Mouse (Mus musculus) A20 (cell line): ENCODE results near the gene Lrch4.
"Not testable (repeated sequence)": the region's sequence is repeated elsewhere in the genome, so short reads cannot be mapped to it uniquely, and the experiment has no call there.

Source experiments
- DNase-seq: peaks from one replicate; pipeline ENCODE4 v3.0.0-alpha.2; 2011; ENCODE audit warnings: low read depth, low spot score

Gene Lrch4

DNA sequence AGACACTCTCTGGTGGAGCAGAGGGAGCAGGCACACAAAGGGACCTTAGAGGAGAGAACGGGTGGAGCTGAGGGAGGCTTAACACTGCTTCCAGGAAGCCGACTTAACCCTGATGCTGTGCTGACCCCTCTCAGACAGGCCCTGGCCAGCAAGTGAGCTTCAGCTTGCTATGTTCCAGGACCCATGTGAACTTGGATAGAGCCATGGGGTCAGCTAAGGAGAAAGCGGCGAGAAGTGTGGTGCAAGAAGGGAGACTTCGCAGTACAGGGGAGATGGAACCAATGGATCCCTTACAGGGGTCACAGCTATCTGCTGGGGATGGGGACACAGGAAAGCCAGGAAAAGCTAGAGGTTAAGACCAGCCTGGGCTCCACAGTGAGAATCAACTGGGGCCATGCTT is 15.8 kb upstream of the Lrch4 start:
- no peak for DNase-seq

DNA sequence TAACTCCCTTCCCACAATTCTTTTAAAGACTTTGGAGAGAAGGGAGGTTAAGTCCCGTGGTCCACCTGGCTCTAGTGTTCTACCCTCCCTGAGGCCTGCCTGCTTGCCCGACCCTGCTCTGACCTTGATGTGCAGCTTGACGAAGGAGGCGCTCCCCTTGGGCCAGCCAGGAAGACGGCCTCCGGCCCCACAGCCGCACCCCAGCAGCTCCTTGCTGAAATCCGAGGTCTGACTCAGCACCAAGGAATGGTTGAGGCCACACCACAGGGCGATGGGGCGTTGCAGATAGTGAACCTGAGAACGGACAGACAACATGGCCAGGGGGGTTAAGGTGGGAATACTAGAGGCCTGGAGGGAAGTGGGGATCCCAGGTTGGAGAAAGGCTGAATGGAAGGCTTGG is 15.4 kb upstream of the Lrch4 start, which contains the start of gene Pcolce:
Gene Pcolce (minus strand): TSS at position 235 of the 400 bp plus-strand sequence.
- DNase-seq: no peak

DNA sequence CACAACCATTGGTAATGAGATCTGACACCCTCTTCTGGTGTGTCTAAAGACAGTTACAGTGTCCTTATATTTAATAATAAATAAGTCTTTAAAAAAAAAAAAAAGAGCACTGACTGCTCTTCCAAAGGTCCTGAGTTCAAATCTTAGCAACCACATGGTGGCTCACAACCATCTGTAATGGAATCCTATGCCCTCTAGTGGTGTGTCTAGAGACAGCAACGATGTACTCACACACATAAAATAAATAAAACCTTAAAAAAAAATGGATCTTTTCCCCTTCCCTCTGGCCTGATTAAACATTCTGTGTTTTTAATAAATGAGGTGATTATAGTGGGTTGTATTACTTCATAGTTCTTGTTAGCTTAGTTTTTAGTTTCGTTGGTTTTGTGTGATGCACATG is 14.0 kb upstream of the Lrch4 start:
- DNase-seq: not testable (repeated sequence)

DNA sequence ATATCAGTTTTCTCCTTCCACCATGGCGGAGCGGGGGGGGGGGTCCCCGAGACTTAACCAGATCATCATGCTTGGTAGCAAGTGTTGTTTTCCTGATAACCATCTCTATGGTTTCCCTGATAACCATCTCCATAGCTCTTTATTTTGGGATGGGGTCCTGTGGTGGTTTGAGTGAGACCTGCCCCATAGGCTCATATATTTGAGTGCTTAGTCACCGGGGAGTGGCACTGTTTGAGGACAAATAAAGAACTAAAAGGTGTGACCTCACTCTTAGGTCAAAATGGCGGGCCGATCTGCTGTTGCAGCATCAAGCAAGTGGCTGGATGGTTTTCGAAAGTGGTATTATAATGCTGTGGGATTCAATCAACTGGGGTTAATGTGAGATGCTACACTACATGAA is 13.6 kb upstream of the Lrch4 start:
- DNase-seq: no peak

DNA sequence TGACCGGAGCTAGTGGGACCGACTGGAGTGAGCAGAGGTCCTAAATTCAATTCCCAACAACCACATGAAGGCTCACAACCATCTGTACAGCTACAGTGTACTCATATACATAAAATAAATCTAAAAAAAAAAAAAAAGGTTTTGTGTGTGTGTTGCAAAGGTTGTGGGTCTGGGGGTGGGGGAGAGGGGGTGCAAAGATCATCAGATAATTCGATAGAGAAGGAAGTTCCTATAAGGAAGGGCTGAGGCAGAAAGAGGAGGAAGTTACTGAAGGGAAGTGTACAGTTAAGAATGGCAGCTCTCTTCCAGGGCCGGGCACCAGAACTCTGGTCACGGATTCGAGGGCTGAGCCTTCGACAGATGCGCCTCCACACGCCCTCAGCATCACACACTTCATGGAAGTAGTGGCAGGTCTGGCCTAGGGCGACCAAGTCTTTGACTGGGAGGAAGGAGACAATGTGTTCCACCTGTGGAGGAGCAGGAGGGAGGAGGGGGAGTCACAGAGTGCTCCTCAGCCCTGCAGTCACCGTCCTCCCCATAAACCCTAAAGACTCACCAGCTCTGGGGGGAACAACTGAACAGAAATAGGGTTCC is 4.9 kb upstream of the Lrch4 start:
- no peak for DNase-seq

DNA sequence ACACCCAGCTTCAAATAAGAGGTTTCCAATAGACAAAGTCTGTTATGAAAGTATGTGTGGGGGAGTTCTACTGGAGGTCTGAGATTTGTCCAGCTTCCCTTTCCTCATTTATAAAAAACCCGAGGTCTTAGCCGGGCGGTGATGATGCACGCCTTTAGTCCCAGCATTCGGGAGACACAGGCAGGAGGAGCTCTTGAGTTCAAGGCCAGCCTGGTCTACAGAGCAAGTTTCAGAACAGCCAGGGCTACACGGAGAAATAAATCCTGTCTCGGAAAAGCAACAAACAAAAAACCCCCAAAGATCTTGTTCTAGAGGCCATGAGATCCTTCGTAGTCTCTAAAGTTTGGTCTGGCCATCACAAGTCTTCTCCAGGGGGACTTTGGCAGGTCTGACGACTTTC is 930 bp upstream of the Lrch4 start:
- DNase-seq: no peak

DNA sequence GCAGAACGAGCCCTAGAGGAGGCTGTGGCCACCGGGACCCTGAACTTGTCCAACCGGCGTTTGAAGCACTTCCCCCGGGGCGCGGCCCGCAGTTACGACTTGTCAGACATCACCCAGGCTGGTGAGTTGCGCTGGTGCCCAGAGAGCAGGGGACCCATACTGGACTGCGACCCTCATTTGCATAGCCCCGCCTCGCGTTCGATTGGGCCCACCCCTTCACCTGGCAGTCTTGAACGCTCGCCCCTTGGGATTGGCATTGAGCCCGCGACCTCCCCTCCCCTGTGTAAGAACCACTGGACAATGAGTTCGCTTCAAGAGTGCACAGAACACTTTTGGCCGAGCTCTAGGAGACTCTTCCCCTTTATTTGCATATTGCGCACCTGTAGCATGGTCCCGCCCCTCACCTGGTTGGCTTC is 393 bp downstream of the Lrch4 start:
- peak; percentile 92 for DNase-seq

DNA sequence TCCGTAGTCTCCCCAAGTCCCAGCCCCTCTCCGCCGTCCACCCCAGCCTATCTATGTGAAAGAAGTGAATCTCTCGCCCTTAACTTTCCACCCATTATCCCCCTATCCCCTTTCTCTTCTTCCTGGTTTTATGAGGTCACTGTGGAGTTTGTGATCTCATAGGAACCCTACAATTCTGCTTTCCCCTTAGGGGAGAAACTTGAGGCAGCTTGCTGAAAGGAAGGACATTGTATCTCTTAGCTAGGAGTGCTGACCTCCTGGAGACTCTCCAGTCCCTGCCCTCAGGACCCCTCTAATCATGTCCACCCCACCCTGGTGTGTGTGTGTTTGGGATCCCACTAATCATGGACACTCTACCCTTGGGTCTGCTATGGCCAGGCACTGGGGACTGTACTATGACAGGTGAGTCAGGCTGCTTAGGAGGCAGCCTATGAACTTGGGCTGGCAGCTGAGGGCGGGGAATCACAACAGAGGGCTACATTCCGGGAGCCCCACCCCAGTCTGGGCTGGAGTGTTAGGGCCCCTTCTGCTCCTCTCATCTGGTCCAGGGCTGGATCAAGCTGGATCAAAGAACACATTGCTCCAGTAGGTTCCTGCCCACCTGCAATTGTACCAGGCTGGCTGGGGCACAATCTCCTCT is 1.1 kb downstream of the Lrch4 start:
- DNase-seq: peak; percentile 73

DNA sequence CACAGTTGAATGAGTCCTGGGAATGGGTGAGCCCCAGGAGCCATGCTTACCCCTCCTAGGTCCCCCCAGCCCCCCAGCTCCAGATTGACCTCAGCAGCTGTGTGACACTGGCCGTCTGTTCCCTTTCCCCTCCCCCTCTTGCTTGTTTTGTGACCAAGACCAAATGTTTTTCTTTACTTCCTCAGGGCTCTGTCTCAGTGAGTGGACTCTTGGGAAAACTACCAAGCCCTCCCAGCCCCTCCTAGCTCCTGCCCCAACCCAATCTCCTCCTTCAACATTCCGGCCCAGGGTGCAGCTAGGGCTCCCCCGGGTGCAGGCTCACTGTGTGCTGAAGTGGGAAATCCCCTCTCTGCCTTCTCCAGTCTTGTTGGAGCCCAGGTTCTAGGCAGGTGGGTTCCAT is 1.7 kb downstream of the Lrch4 start:
- DNase-seq: peak; percentile 57

DNA sequence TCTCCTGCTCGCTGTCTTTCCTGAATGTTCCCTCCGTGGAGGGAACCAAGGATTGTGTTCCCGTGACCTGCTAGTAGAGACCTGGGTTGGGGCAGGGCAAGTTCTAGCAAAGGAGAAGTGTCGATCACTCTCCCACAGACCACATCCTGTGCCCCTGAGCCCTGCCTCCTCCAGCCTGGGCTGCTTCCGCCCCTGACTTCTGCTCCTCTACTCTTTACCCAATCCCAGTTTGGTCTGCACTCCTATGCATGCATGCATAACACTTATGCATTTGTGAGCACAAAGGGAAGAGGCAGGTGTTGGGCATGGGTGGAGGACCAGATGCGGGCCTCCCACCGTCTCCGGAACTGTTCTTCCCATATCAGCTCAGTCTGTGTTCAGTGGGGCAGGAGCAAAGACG is 2.2 kb downstream of the Lrch4 start:
- DNase-seq: peak; percentile 85

DNA sequence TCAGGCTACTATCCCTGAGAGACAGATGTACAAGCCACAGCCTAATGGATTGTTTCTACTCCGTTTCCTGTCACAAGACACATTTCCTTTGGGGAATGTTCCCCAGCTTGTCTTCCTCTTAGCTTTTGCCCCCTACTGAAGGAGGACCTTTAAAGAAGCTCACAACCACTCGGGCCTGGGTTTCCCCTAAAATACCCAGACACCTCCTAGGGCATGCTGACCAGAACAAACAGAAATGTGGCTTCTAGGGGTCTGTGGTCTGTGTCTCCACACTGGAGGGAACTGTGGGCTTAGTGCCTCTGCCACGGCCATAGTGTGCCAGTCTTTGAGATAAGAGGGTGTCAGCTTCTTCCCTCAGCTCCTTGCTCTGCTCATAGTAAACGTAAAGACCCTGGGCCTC is 2.7 kb downstream of the Lrch4 start:
- DNase-seq: no peak

DNA sequence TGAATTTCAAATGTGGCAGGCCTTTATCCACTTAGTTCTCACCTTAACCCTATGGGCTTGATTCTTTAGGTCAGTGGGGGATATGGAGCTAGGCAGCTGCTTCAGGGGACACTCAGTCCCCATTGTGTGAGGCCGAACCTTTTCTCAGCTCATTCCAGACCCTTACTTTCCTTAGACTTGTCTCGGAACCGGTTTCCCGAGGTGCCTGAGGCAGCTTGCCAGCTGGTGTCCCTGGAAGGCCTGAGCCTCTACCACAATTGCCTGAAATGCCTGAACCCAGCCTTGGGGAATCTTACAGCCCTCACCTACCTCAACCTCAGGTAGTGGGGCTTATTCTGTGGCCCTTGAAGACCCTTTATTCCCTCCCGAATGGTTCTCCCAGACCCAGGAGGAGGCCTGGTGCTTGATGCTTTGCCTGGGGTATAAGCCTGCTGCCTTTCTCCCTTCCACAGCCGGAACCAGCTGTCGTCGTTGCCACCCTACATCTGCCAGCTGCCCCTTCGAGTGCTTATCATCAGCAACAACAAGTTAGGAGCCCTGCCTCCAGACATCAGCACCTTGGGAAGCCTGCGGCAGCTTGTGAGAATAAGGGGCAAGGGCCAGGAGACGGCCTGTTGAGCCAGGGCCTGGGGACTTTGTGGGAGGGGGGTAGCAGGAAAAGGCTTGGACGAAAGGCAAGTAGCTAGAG is 4.6 kb downstream of the Lrch4 start:
- no peak for DNase-seq

DNA sequence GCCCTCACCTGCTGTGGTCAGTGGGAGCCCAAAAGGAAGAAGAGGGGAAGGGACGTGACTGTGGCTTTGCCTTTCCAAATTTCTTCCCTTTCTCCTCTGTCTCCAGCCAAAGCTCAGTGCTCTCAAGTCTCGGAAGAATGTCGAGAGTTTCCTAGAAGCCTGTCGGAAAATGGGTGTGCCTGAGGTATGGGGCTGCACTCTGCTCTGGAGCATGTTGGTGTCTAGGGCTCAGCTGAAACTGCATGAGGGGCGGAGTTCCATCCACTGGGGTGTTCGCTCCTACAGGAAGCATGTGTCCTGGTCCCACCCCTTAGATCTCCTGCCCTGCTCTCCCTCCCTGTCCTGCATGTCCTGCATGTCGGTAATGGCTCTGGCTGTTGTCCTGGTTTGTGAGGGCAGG is 10.6 kb downstream of the Lrch4 start:
- DNase-seq: no peak

DNA sequence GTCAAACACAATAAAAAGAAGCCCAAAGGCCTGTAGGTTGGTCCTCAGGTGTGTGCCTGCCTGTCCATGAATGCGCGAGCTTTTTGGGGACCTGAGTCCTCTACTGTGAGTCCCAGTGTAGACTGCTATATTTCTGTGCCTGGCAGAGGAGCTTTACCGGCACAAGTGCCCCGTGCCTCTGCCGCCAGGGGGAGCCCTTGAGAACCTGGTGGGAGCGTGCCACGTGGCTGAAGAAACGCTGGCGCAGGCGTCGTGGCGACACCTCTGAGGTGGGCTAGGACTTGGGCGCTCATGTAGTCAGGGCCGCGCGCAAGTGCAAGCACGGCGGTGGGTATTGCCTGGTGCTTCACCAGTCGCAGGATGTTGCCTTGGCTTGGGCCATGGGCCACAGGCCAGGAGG is 12.1 kb downstream of the Lrch4 start, which contains the start of gene Sap25:
Gene Sap25 (plus strand): TSS at position 281 of the 400 bp plus-strand sequence.
- peak; percentile 48 for DNase-seq

DNA sequence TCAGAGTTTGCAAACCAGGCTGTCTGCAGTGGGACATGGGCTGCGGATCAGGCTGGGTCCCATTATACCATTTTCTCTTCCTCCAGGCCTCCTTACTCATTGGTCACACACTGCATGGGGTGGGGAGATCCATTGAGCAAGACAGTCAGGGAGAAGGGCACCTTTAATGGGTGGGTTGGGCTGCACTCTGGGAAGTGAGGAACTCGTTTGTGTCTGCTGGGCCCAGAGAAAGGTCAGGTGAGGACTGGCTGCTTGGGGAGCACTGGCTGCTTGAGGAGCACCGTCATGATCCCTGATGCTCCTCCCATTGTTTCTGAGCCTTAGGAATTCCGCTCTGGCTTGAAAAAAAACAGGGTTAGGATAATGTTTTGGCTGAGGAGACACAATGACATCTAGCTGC is 14.0 kb downstream of the Lrch4 start:
- no peak for DNase-seq

DNA sequence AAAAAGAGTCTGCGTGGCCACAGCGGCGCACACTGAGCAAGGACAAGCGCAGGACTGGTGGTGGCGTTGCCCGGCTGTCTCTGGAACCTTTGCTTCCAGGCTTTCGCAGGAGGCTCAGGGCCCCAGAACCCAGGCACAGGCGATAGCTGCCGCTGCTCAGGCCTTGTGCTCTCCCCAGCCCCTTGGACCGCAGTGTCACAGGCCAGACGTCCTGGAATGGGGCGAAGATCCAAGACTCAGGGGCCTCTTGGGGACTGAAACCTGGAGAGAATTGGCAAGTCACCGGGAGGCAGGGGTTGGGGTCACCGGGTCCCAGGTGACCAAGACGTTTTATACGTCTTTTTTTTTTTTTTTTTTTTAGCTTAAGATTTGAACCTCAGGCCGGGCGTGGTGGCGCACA is 15.6 kb downstream of the Lrch4 start:
- no peak for DNase-seq

DNA sequence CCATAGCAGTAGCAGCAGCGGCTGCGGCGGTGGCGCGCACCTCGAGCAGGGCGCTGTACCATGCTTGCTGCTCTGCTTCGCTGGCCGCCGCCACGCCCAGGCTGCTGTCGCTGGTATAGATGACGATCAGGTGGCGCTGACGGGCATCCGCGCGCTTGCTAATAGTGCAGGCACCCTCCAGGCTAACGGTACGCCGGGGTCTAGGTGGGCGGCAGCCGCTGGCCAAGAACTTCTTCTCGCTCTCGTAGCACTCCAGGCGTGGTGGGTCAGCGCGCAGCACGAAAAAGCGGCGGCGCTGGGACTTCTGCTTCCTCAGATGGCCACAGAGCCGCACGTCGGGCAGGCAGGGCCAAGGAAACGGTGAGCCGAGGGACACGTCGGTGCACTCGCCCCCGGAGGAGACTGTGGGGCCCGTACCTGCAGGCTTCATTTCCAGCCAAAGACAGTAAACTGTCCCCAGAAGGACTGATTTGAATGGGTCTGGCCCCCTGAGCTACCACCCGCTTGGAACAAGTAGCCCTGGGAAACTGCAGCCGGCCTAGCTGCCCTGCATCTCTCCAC is 16.2 kb downstream of the Lrch4 start:
- DNase-seq: no peak

DNA sequence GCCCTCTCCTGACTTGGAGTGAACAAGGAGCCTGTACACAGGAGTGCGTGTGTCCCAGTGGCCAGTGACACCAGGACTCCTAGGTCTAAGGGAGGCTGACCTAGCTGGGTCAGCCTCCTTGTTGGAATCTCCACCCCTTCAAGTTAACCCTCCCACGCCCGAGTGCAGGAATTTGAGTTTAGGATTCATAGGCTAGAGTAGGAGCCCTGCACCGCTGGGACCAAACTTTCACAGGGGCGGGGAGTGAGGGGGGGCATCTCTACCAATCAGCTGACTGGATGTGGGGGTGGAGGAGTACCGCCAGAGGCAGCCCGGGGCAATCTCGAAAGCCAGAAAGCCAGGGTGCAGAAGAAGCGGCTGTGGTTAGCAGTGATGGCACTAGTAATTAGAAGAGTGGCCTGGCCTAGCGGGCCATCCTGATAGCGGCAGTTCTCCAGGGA is 16.8 kb downstream of the Lrch4 start, which contains the start of gene Irs3:
Gene Irs3 (minus strand): TSS at position 63 of the 440 bp plus-strand sequence.
- DNase-seq: no peak

DNA sequence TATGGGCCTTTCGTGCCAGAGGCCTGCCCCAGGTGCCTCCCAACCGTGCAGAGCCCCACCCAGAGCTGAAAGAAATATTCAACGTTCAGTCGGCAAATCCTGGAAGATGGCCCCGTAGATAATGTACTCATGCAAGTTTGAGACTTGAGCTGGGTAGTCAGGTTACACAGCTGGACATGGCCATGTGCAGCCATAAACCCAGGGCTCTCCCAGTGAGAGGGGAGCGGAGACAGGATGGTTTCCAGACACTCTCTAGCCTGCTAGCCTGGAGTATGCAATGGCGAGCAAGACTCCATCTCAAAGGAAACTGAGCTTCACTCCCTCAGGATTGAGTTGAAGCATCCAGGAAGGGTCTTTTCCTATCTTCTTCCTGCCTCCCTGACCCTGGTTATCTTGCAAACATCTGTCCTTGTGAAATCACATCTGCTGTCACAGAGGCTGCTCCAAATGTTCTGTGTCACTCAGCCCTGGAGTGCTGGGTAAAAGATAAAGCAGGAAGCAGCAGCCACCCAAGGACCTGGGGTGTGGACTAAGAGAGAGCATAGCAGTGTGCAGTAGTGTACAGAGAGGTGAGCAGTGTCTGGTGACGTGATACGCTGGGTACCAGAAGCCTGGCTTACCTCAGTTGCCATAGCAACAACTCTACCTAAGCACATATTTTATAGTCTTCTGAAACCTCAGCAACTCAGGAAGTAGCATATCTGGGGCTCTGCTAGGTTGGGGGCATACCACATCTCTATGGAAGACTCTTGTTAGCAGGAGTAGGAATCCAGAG is 19.1 kb downstream of the Lrch4 start:
- peak; percentile 25 for DNase-seq

DNA sequence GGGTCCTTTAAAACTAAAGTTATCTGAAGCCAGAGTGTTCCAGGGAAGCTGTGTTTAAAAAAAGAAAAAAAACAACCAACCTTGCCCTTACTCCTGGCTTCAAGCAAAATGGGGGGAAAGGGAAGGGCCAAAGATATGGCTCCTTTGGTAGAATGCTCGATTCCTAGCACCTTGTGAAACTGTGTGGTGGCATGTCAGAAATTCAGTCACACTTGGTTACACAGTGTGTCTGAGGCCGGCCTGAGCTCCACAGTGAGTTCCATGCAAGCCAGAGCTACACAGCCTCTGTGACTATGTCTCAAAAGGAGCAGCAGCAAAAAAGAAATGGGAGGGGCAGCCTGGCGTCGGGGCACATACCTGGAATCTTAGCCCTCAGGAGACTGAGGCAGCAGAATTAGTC is 20.3 kb downstream of the Lrch4 start:
- peak; percentile 80 for DNase-seq

DNA sequence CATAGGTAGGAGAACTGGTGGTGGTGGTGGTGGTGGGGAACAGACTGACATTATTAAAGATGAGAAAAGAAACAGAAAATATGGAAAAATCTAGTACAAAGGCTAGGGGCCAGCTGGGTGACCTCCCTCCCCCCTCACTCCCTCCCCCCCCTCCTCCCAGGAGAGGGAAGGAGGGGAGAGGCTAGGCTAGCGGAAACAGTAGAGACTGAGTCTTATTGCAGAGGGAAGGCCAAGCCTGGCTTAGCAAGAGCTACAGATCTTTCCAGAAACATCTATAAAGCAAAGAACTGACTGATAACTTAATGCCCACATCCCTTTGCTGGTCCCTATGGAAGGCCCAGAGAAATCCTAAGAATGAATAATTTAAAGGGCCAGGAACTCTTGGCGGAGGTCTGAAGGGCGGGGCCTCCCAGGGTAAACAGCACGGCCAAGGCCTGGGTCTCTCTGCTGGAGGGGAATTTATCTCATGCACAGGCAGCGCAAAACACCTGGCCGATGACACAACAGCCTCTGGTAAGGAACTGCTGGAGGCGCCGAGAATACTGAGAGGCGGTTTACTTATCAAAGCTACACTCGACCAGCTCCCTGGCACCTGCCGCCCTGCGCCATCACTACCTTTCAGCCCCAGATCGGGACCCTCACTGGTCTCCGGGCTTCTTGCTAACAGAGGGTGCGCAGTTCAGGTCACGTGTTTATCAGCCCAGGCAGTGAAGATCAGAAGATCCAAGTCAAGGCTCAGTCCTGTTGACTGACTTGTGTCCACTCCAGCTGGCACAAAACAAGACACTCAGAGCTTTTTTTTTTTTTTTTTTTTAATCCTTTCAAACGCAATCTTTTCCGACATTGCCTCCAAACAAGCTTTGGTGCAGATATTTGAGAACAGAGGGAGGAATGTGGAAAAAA is 21.0 kb downstream of the Lrch4 start:
- peak; percentile 94 for DNase-seq
